In the genomic region with DNA sequence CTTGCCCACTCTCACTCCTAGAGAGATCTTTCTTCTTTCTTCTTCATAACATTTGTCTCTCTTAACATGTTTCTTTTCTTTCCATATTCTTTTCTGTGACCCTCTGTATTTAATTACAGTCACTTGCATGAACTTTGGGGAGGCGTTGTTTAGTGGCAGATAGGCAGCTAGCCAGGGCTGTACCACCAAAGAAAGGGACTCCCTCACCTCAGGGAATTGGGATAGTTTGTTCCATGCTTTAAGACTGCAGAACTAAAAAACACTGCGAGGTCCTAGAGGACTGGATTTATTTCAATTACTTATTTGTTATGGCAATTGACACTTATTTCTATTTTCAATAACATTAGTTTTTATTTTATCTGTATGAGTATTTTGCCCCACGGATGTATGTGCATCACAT, we compare ENCODE assay signal across 28 mouse cellular contexts. TPM values are rescaled to one million over a fixed set of nuclear protein-coding genes. Genes with fewer than 3 reads are reported as not detected.
"Had no signal": no experiment of that assay in that cellular context is flagged by ENCODE, and none has a peak within 500 bp of the region (broad histone marks: within the 10 kb centered on the region; RNA-seq: fewer than 3 reads in every experiment).

No protein-coding gene starts in this region.

- H3K27me3 ChIP-seq: limb, embryonic 12.5 days; limb, embryonic 13.5 days; limb, embryonic 15.5 days; lung, embryonic 15.5 days; megakaryocyte, embryonic 14.5 days had no signal

- H3K27ac ChIP-seq: limb, embryonic 10.5 days; limb, embryonic 13.5 days; limb, embryonic 15.5 days; liver, embryonic 12.5 days; liver, embryonic 13.5 days; liver, embryonic 14.5 days; liver, embryonic 15.5 days; lung, embryonic 15.5 days; macrophage; midbrain, embryonic 10.5 days; midbrain, embryonic 12.5 days; midbrain, embryonic 13.5 days; midbrain, embryonic 15.5 days; neural tube, embryonic 12.5 days had no signal

- DNase-seq: left cerebral cortex, postnatal 4 days; liver, embryonic 13.5 days; liver, postnatal 0 days; lung, adult 2 months; lung, embryonic 14.5 days; lung, postnatal 10 days; lung, postnatal 14 days; midbrain, embryonic 14.5 days had no signal

- H3K9me3 ChIP-seq: limb, embryonic 10.5 days; limb, embryonic 12.5 days; limb, embryonic 13.5 days; limb, embryonic 15.5 days; liver, embryonic 12.5 days; liver, embryonic 13.5 days; liver, embryonic 15.5 days; lung, embryonic 15.5 days; megakaryocyte, embryonic 14.5 days; midbrain, embryonic 10.5 days; midbrain, embryonic 12.5 days; midbrain, embryonic 13.5 days; midbrain, embryonic 15.5 days; neural tube, embryonic 12.5 days had no signal

- H3K4me3 ChIP-seq: limb, embryonic 10.5 days; limb, embryonic 12.5 days; limb, embryonic 13.5 days; limb, embryonic 15.5 days; liver, embryonic 12.5 days; liver, embryonic 13.5 days; liver, embryonic 15.5 days; lung, embryonic 15.5 days; megakaryocyte, embryonic 14.5 days; midbrain, embryonic 10.5 days; midbrain, embryonic 12.5 days; midbrain, embryonic 13.5 days; midbrain, embryonic 15.5 days; myocyte; neural tube, embryonic 12.5 days had no signal

- H3K9ac ChIP-seq: limb, embryonic 12.5 days; limb, embryonic 13.5 days; limb, embryonic 15.5 days; liver, embryonic 12.5 days; liver, embryonic 13.5 days; liver, embryonic 14.5 days; liver, embryonic 15.5 days; liver, postnatal 0 days; lung, embryonic 14.5 days; lung, embryonic 15.5 days; midbrain, embryonic 12.5 days; midbrain, embryonic 13.5 days; midbrain, embryonic 15.5 days; neural tube, embryonic 12.5 days had no signal

- ATAC-seq: liver, embryonic 12.5 days; liver, postnatal 0 days; midbrain, embryonic 13.5 days; midbrain, embryonic 15.5 days; midbrain, embryonic 16.5 days had no signal

- H3K4me1 ChIP-seq: midbrain, embryonic 15.5 days had no signal

- H3K36me3 ChIP-seq: limb, embryonic 10.5 days; limb, embryonic 12.5 days; limb, embryonic 13.5 days; limb, embryonic 15.5 days; liver, embryonic 12.5 days; liver, embryonic 13.5 days; liver, embryonic 15.5 days; lung, embryonic 15.5 days; midbrain, embryonic 10.5 days; midbrain, embryonic 12.5 days; midbrain, embryonic 13.5 days; midbrain, embryonic 15.5 days; neural tube, embryonic 12.5 days had no signal

RNA-seq across cellular contexts. Expression of a gene that starts 41.0 kb away (rescaled TPM):
- total RNA-seq: liver, adult 2 months; megakaryocyte, adult 5-6 weeks; monocyte, adult 5-6 weeks had no signal
- polyA plus RNA-seq: liver, adult 2 months; macrophage had no signal
